Mouse (Mus musculus): ENCODE data around the gene Ankrd24.

- TF ChIP-seq GATA1 (IDR thresholded peaks at IDR 0.05; ENCODE audit: borderline replicate concordance, low read length) (no peak), FLI1 (IDR thresholded peaks at IDR 0.05; ENCODE audit: low read length) (no peak)
Measured at GRCm38 (mm10) chr10:81645391-81645790, 17.1 kb downstream of the Ankrd24 start.

Data from megakaryocyte, embryonic 14.5 days (primary cell).